Mouse (Mus musculus) heart, postnatal 0 days (tissue): ENCODE data around the gene Dnah9. TPM values are rescaled to one million over a fixed set of nuclear protein-coding genes. Genes with fewer than 3 reads are reported as not detected.
A peak's percentile ranks its signal among the peaks of the same experiment; 100 is the strongest.

Experiments used
- ATAC-seq: fragments of 200-750 bp; cut with Nextera tagmentation; 2 replicates; pipeline ENCODE4 v1.8.0; 2017; ENCODE audit warnings: low read depth, moderate number of reproducible peaks, moderate library complexity; ENCODE audit not compliant: insufficient read depth
- DNase-seq: peaks from one replicate; pipeline ENCODE4 v3.0.0-alpha.2; 2016; ENCODE audit warnings: low spot score
- H3K27ac ChIP-seq: fragments of 300-500 bp; sonication (generic); 2 replicates; pipeline ENCODE4 v1.5.1; 2014; ENCODE audit warnings: low read depth, mild to moderate bottlenecking
- H3K27me3 ChIP-seq: fragments of 300-500 bp; sonication (generic); 2 replicates; pipeline ENCODE4 v1.6.1; 2014; ENCODE audit warnings: low read length, mixed read lengths; ENCODE audit not compliant: control insufficient read depth, insufficient read depth
- H3K36me3 ChIP-seq: fragments of 300-500 bp; sonication (generic); replicated peaks from 2 replicates; pipeline ENCODE4 v1.6.1; 2014; ENCODE audit warnings: low read length, mixed read lengths; ENCODE audit not compliant: control insufficient read depth, insufficient read depth
- H3K4me1 ChIP-seq: fragments of 300-500 bp; sonication (generic); 2 replicates; pipeline ENCODE4 v1.6.1; 2014; ENCODE audit warnings: antibody characterized with exemption; ENCODE audit not compliant: control insufficient read depth, insufficient read depth
- H3K4me2 ChIP-seq: fragments of 300-500 bp; sonication (generic); 2 replicates; pipeline ENCODE4 v1.6.1; 2014; ENCODE audit warnings: low read depth, mild to moderate bottlenecking, low read length, moderate library complexity
- H3K4me3 ChIP-seq: fragments of 300-500 bp; sonication (generic); 2 replicates; pipeline ENCODE4 v1.5.1; 2014; ENCODE audit warnings: low read depth, low read length
- H3K9ac ChIP-seq: fragments of 300-500 bp; sonication (generic); replicated peaks from 2 replicates; pipeline ENCODE4 v1.6.1; 2014; ENCODE audit warnings: low read depth, low read length, mixed read lengths
- H3K9me3 ChIP-seq: fragments of 300-500 bp; sonication (generic); replicated peaks from 2 replicates; pipeline ENCODE4 v1.6.1; 2016; ENCODE audit warnings: low read length; ENCODE audit not compliant: control insufficient read depth
- CTCF ChIP-seq: IDR thresholded peaks from 2 replicates; pipeline ENCODE4 v1.5.1; 2016; ENCODE audit warnings: antibody characterized with exemption, control low read depth, low read depth
- EP300 ChIP-seq: IDR thresholded peaks from 2 replicates; pipeline ENCODE4 v1.6.1; 2016; ENCODE audit warnings: antibody characterized with exemption, low read depth
- WGBS: fragments of 180-500 bp; shearing (Covaris S2); extraction: QIAGEN DNeasy Blood & Tissue Kit; methylation state at CpG from one replicate; pipeline ENCODE4 v1.1.7; 2014; 5-methylcytosine and 5-hydroxymethylcytosine counted together
- polyA plus RNA-seq: library from polyadenylated mRNA; unstranded; fragments of >200 nt; fragmentation: Nextera tagmentation; extraction: Ambion mirVana; gene quantifications from 2 replicates; pipeline ENCODE4 v1.2.1, GENCODE M21; 2015
- total RNA-seq: library from RNA; depleted of rRNA; stranded (reverse); fragments of >200 nt; gene quantifications from 2 replicates; pipeline ENCODE4 v1.2.3, GENCODE M21; 2014; ENCODE audit warnings: low replicate concordance

Dnah9 gene
- total and polyA plus RNA-seq, 2 experiments from 2014 or later, result 1.0 TPM; not detected in 1

- Histone ChIP-seq H3K27ac (peak overlapping the region; percentile 95), H3K36me3 (no peaks in the 10 kb centered on the region), H3K9ac (peak overlapping the region; percentile 79), H3K9me3 (no peaks in the 10 kb centered on the region), H3K27me3 (no peaks in the 10 kb centered on the region), H3K4me1 (peaks cover 14% of the 10 kb centered on the region), H3K4me3 (peak overlapping the region; percentile 75), H3K4me2 (peak overlapping the region; percentile 93)
- no peak for TF ChIP-seq EP300
- TF ChIP-seq CTCF, result no peak
- 39% methylated on average over 7 of the region's 7 CpGs for WGBS
- DNase-seq, result no peak
- 0 out of 2 replicates have a peak, but pooled peaks have one; percentile 1 for ATAC-seq
Observed at GRCm38 (mm10) chr11:65807601-65808000, 360.8 kb downstream of the Dnah9 start.

DNA sequence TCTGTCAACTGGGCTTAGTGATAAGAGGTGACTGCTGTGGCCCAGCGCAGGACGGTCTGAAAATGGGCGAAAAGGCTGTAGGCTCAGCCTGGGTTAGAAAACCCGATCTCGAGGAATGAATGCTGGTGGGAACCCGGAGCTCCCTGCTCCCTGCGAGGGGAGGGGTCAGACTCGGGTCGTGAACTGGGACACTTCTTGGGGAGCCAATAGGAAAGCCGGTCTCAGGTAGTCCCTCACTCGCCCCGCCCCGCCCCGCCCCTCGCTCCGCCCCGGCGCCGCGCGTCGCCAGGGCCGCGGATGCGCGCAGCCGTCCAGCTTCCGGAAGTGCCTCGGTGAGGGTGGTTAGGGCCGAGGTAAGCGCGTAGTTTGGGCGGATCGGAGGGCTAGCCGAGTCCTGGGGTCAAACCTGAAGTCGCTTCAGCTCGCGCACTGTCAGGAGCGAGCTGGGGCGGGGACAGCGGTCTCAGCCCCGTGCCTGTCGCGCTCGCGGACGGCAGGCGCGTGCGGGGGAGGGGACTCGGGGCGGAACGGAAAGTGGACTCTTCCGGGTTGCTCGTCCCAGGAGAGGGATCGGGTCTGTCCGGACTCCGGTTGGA lies 361.3 kb downstream of the Dnah9 start, which contains the start of gene Zkscan6:
Gene Zkscan6, plus strand, starts transcription at position 267 of the 596 bp plus-strand sequence.
- TF ChIP-seq EP300 (no peak), CTCF (no peak)
- under 1% methylated on average over 57 of the region's 58 CpGs for WGBS
- Histone ChIP-seq H3K36me3 (no peaks in the 10 kb centered on the region), H3K4me2 (peak within 1 kb of the TSS; percentile 93), H3K27ac (peak within 1 kb of the TSS; percentile 95), H3K27me3 (no peaks in the 10 kb centered on the region), H3K4me1 (peaks cover 14% of the 10 kb centered on the region), H3K9ac (peak within 1 kb of the TSS; percentile 79), H3K9me3 (no peaks in the 10 kb centered on the region), H3K4me3 (peak within 1 kb of the TSS; percentile 75)
- DNase-seq, result peak; percentile 87
- ATAC-seq, result peak; percentile 99

DNA sequence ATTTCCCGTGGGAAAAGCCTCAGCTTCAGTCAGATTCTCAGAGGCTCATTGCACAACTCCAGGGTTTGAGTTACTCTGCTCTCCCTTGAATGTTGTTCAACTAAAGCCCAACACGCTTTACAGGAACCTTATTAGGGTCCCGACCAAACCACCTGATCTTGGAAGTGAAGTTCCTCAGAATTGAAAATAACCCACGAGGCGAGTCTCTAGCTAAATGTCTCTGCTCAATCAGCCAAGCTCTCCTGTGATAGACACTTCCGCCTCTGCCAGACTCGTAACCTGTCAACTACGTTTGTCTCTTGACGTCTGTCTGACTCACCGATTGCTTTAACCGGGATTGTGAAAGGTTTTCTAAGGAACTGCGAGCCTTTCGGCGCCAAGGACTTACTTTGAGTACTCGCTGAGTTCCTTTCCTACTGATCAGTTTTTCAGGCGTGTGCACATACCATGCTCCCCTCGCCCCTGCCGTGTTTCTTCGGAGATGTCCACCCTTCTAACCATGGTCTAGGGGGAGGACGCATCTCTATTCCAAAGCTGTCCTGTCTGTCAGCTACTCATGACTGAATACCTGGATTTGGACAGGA lies 361.9 kb downstream of the Dnah9 start:
- no peak for DNase-seq
- H3K36me3 ChIP-seq, result no peaks in the 10 kb centered on the region
- peak overlapping the region; percentile 75 for H3K4me3 ChIP-seq
- peak overlapping the region; percentile 95 for H3K27ac ChIP-seq
- no peaks in the 10 kb centered on the region for H3K27me3 ChIP-seq
- no peak for ATAC-seq
- no peaks in the 10 kb centered on the region for H3K9me3 ChIP-seq
- peaks cover 10% of the 10 kb centered on the region; the same call in 1 of the 2 replicates for H3K4me1 ChIP-seq
- TF ChIP-seq CTCF, result no peak
- TF ChIP-seq EP300, result no peak
- WGBS, result 1% methylated on average over 20 of the region's 20 CpGs
- peak overlapping the region; percentile 93 for H3K4me2 ChIP-seq
- peak overlapping the region; percentile 79 for H3K9ac ChIP-seq

DNA sequence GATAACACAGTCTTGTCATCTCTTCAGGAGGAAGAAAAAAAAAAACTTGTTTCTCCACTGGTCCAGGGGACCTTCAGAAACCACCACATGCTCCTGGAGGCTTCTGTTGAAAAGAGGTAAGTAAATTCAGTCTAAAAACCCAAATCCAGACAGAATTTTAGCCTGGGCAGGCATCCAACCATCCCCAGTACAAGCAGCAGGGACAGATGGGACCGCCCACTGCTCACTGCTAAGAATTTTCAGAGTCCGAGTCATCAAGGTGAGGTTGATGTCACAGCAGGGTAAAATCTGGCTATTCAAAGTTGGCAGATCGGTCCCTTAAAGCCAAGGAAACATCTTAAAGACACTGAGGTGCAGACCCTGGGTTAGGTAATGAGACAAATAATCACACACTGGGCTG lies 366.5 kb downstream of the Dnah9 start:
- no peaks in the 10 kb centered on the region for H3K36me3 ChIP-seq
- H3K4me2 ChIP-seq, result no peak overlapping the region
- H3K9ac ChIP-seq, result no peak overlapping the region
- H3K4me1 ChIP-seq, result no peaks in the 10 kb centered on the region
- H3K9me3 ChIP-seq, result no peaks in the 10 kb centered on the region
- WGBS, result 55% methylated on average over 3 of the region's 3 CpGs
- TF ChIP-seq CTCF, result no peak
- TF ChIP-seq EP300, result no peak
- ATAC-seq (no peak), DNase-seq (no peak)
- H3K27me3 ChIP-seq, result no peaks in the 10 kb centered on the region
- H3K27ac ChIP-seq, result no peak overlapping the region
- H3K4me3 ChIP-seq, result no peak overlapping the region

DNA sequence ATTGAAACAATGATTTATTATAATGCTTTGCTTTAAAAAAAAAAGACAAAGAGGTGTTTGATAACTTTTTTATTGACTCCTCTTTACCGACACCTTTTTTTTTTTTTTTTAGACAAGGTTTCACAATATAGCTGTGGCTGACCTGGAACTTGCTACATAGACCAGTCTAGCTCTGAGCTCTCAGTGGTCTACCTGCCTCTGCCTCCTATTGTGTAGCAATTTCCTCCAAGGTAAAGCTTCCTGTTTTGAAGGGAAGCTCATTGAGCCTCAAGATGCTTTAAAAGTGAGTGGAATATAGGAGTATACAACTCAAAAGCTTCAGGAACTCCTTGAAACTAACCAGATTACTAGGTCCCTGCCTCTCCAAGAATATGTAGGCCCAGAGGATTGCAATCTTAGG lies 372.5 kb downstream of the Dnah9 start:
- Histone ChIP-seq H3K27ac (no peak overlapping the region), H3K4me2 (no peak overlapping the region), H3K36me3 (no peaks in the 10 kb centered on the region), H3K9me3 (no peaks in the 10 kb centered on the region), H3K27me3 (no peaks in the 10 kb centered on the region), H3K9ac (no peak overlapping the region), H3K4me3 (no peak overlapping the region), H3K4me1 (no peaks in the 10 kb centered on the region)
- TF ChIP-seq EP300 (no peak), CTCF (no peak)
- WGBS, result 68% methylated on average over 1 of the region's 1 CpGs
- no peak for DNase-seq
- no peak for ATAC-seq
